Mouse (Mus musculus) kidney, adult 2 months (tissue): ENCODE measurements at regions not wholly inside any gene's neighbourhood (a gene's known extent, or its start where the extent isn't known, plus 50 kb on each side); places are given as distances from the start of the nearest gene placed in this dataset.

Experiments used
- DNase-seq: peaks from one replicate; pipeline ENCODE4 v3.0.0; 2021
- H3K27ac ChIP-seq: fragments of 200-500 bp; 2 replicates; pipeline ENCODE4 v1.5.1; 2012; ENCODE audit warnings: low read depth, low read length, control low read depth, inconsistent platforms; ENCODE audit not compliant: insufficient read depth
- H3K27me3 ChIP-seq: fragments of 200-500 bp; replicated peaks from 2 replicates; pipeline ENCODE4 v1.6.1; 2012; ENCODE audit warnings: mild to moderate bottlenecking, moderate library complexity, low read length, inconsistent platforms; ENCODE audit not compliant: control insufficient read depth, insufficient read depth
- H3K36me3 ChIP-seq: fragments of 200-500 bp; 2 replicates; pipeline ENCODE4 v1.6.1; 2012; ENCODE audit warnings: mild to moderate bottlenecking, moderate library complexity, low read length, inconsistent platforms; ENCODE audit not compliant: control insufficient read depth, insufficient read depth
- H3K4me1 ChIP-seq: fragments of 200-500 bp; 2 replicates; pipeline ENCODE4 v1.6.1; 2011; ENCODE audit warnings: low read length; ENCODE audit not compliant: control insufficient read depth, insufficient read depth
- H3K4me3 ChIP-seq: fragments of 200-500 bp; 2 replicates; pipeline ENCODE4 v1.5.1; 2011; ENCODE audit warnings: mild to moderate bottlenecking, low read depth, low read length, control low read depth; ENCODE audit not compliant: insufficient read depth
- CTCF ChIP-seq: fragments of 200-500 bp; conservative IDR thresholded peaks from 2 replicates; pipeline ENCODE4 v1.5.1; 2011; ENCODE audit warnings: low read depth, mild to moderate bottlenecking, control low read depth, low read length, moderate library complexity, mixed read lengths; ENCODE audit not compliant: insufficient read depth, insufficient read length
- POLR2A ChIP-seq: fragments of 200-500 bp; IDR thresholded peaks from one replicate; pipeline ENCODE4 v1.6.1; 2011; ENCODE audit warnings: low read depth, low read length, control low read depth
- WGBS: fragments of 180-500 bp; shearing (Covaris S2); methylation state at CpG from one replicate; pipeline ENCODE4 v1.1.7; 2018; 5-methylcytosine and 5-hydroxymethylcytosine counted together

DNA sequence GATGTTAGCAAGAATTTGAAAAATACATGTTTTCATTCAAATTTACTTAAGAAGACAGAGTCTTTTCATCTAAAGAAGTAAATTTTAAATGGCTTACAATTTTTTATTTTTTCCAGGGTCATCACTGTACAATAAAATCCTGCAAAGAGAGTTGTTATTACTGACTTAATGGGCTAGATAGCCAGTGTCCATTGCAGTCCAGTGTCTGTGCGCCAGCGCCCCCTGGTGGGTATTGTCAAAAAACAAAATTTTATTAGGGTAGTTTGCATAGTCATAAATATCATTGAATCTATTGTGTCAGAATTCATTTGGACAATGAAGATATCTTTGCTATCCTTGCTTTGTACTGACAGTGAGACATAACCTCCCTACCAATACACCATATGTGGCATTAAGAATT, 619.1 kb downstream of the Flrt2 start:
- H3K36me3 ChIP-seq: no peaks in the 10 kb centered on the region
- peak; percentile 24 for DNase-seq
- no peaks in the 10 kb centered on the region for H3K4me1 ChIP-seq
- no peaks in the 10 kb centered on the region for H3K27me3 ChIP-seq
- H3K4me3 ChIP-seq: no peak overlapping the region
- TF ChIP-seq POLR2A (no peak), CTCF (peak; percentile 45)
- no peak overlapping the region for H3K27ac ChIP-seq
- WGBS: 3% methylated on average over 2 of the region's 2 CpGs

DNA sequence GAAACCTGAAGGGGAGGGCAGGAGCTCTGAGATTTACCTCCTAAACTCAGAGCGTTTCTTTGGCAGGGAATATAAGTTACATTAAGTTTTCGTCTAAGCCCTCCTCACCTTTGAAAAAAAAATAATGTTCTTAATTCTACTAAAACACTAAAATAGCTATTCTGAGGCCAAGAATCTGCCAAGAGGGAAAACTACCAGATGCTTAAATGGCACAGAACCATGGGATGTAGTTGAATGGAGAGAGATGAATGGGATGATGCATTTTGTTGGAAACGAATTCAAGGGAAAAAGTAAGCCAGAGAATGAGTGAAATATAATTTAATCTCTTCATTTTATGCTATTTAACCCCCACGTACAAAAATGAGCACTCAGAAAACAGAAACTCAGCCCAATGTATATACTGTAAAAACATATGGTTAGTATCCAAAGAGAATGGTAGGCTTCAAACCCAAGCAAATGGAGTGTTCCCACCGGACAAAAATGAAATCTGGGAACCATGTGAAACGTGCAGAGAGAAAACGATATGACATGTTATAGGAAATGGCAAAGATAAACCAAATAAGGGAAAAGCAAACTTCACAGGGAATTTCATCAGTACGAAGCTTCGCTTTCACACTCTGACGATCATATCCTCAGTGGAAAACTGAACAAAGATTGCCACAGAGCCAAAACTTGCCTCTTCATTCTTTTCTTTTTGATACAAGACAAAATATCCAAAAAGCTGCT, 631.2 kb downstream of the Flrt2 start:
- 72% methylated on average over 10 of the region's 10 CpGs for WGBS
- no peak overlapping the region for H3K27ac ChIP-seq
- TF ChIP-seq POLR2A (no peak), CTCF (no peak)
- H3K4me1 ChIP-seq: no peaks in the 10 kb centered on the region
- H3K4me3 ChIP-seq: no peak overlapping the region
- H3K27me3 ChIP-seq: no peaks in the 10 kb centered on the region
- DNase-seq: no peak
- H3K36me3 ChIP-seq: no peaks in the 10 kb centered on the region

GRCm38 (mm10) chr12:96351143-96351542, 659.1 kb downstream of the Flrt2 start:
- Histone ChIP-seq H3K27me3 (no peaks in the 10 kb centered on the region), H3K4me1 (no peaks in the 10 kb centered on the region), H3K27ac (no peak overlapping the region), H3K36me3 (no peaks in the 10 kb centered on the region), H3K4me3 (no peak overlapping the region)
- WGBS: 49% methylated on average over 3 of the region's 3 CpGs
- TF ChIP-seq CTCF (no peak), POLR2A (no peak)
- DNase-seq: no peak

GRCm38 (mm10) chr12:96378924-96379323, 686.9 kb downstream of the Flrt2 start:
- no peak overlapping the region for H3K27ac ChIP-seq
- no peak overlapping the region for H3K4me3 ChIP-seq
- no peaks in the 10 kb centered on the region for H3K27me3 ChIP-seq
- no peaks in the 10 kb centered on the region for H3K4me1 ChIP-seq
- no peaks in the 10 kb centered on the region for H3K36me3 ChIP-seq
- no peak for TF ChIP-seq POLR2A
- no peak for DNase-seq
- 73% methylated on average over 3 of the region's 3 CpGs for WGBS

DNA sequence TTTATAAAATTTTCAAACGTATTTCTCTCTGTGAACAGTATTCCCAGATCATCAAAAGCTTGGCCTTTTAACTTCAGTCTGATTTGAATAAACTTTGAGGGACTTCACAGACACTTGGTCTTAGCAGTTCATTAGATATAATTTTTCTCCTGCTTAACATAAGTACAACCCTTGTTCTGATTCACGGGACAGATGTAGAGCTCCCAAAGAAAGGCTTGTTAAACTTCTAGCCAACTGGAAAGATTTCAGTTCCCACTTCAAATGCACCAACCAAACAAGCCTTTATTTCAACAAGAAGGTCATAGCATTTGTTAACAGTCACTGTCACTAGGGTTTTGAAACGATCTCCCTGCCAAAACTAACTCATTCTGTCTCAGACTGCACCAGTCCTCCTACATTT, 727.1 kb downstream of the Flrt2 start:
- TF ChIP-seq CTCF (no peak), POLR2A (no peak)
- DNase-seq: no peak
- WGBS: 45% methylated on average over 3 of the region's 3 CpGs

DNA sequence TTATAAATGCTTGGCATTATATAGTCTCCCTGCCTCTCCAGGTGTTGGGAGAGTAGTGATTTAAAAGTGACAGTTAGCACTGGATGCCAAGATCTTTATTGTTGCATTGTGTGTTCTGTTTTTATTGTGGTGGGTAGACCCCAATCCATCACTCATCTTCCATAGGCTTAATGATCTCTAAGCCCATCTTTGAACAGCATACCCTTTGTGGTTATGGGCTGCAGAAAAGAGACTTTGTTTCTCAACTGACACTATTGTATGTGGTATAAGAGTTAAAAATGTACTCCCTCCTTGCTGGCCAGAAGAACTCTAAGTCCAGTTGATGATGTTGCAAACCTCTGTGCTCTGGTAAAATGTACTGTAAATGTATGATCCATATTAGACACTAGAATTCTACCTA, 727.5 kb downstream of the Flrt2 start:
- H3K4me3 ChIP-seq: no peak overlapping the region
- TF ChIP-seq CTCF: no peak
- TF ChIP-seq POLR2A: no peak
- H3K27me3 ChIP-seq: no peaks in the 10 kb centered on the region
- no peak for DNase-seq
- no peak overlapping the region for H3K27ac ChIP-seq
- no peaks in the 10 kb centered on the region for H3K4me1 ChIP-seq
- no peaks in the 10 kb centered on the region for H3K36me3 ChIP-seq

More for the DNA sequence above, 727.1 kb downstream of the Flrt2 start:
- no peak overlapping the region for H3K27ac ChIP-seq
- no peaks in the 10 kb centered on the region for H3K4me1 ChIP-seq
- H3K4me3 ChIP-seq: no peak overlapping the region
- no peaks in the 10 kb centered on the region for H3K27me3 ChIP-seq
- H3K36me3 ChIP-seq: no peaks in the 10 kb centered on the region

- H3K4me1 ChIP-seq: no peaks in the 10 kb centered on the region
- TF ChIP-seq CTCF (no peak), POLR2A (no peak)
- no peak for DNase-seq
- no peak overlapping the region for H3K4me3 ChIP-seq
- no peak overlapping the region for H3K27ac ChIP-seq
- H3K27me3 ChIP-seq: no peaks in the 10 kb centered on the region
- WGBS: 69% methylated on average over 3 of the region's 3 CpGs
- H3K36me3 ChIP-seq: no peaks in the 10 kb centered on the region
Observed at GRCm38 (mm10) chr12:96427589-96427988, 735.6 kb downstream of the Flrt2 start.

DNA sequence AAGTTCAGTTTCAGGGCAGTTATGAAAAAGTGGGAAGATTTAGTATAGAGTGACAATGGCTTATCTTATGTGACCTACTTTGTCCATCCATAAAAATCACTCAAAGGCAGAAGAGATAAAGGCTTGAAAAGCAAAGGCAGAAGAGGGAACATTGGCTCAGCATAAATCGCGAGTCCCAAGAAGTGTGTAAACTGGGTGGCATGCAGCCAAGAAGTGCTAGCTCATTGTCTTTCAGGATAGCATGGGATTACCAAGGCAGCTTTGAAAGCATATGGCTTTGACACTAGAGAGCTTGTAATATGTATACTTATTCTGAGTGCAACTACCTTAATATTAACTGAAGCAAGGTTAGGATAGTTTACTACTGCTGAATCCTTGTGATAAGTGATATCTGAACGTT, 750.5 kb downstream of the Flrt2 start:
- no peak overlapping the region for H3K27ac ChIP-seq
- H3K27me3 ChIP-seq: no peaks in the 10 kb centered on the region
- 76% methylated on average over 3 of the region's 3 CpGs for WGBS
- no peak overlapping the region for H3K4me3 ChIP-seq
- TF ChIP-seq CTCF (no peak), POLR2A (no peak)
- H3K4me1 ChIP-seq: no peaks in the 10 kb centered on the region
- H3K36me3 ChIP-seq: no peaks in the 10 kb centered on the region
- DNase-seq: no peak
